ENCODE assay signal across 7 mouse cellular contexts in the genomic region with DNA sequence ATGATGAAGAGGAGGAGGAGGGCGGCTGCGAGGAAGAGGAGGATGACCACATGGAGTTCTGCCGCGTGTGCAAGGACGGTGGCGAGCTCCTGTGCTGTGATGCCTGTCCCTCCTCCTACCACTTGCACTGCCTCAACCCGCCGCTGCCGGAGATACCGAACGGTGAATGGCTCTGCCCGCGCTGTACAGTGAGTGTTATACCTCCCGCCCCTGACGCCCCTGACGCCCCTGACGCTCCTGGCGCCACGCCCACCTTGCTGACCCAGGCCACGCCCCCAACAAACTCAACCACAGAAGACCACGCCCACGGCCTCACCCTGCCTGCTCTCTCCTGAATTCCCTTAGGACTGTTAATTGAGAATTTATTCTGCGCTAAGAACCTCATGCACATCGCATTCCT. TPM values are rescaled to one million over a fixed set of nuclear protein-coding genes. Genes with fewer than 3 reads are reported as not detected.
A peak's percentile ranks its signal among the peaks of the same experiment; 100 is the strongest.
DNase-seq lines count a peak whose midpoint lies in the region; ATAC-seq and TF ChIP-seq lines count a peak whose summit lies in the region.

No protein-coding gene starts in this region.

- peaks cover 3% of the 10 kb centered on the region; the same call in 1 of the 2 replicates for H3K36me3 ChIP-seq in ES-E14 (ENCODE audit: control insufficient read depth, insufficient read depth, low read length, poor library complexity, severe bottlenecking)
- no peaks in the 10 kb centered on the region for H3K36me3 ChIP-seq in liver, embryonic 14.5 days (replicated peaks; ENCODE audit: control insufficient read depth, insufficient read depth, low read depth)

- peak overlapping the region; percentile 42 for H3K9ac ChIP-seq in ES-E14 (ENCODE audit: insufficient read depth, low read depth, low read length, poor library complexity, severe bottlenecking)
- no peak overlapping the region for H3K9ac ChIP-seq in liver, embryonic 14.5 days (replicated peaks)

- no peak for TF ChIP-seq EP300 in liver, embryonic 14.5 days (IDR thresholded peaks at IDR 0.05; ENCODE audit: low read depth)

- H3K27ac ChIP-seq in ES-E14 (ENCODE audit: insufficient read depth, low read depth, low read length, poor library complexity, severe bottlenecking), result no peak overlapping the region
- no peak overlapping the region for H3K27ac ChIP-seq in liver, embryonic 14.5 days

- peaks cover 6 to 36% of the 10 kb centered on the region in 2 experiments for H3K4me1 ChIP-seq in ES-E14 (ENCODE audit: control insufficient read depth in 2 of 2, insufficient read depth in 2 of 2, low read length in 2 of 2, poor library complexity in 1 of 2)
- no peaks in the 10 kb centered on the region for H3K4me1 ChIP-seq in liver, embryonic 14.5 days (replicated peaks; ENCODE audit: control insufficient read depth in 2 of 2, insufficient read depth in 2 of 2, low read length in 1 of 2)

- no peak for TF ChIP-seq CTCF in liver, embryonic 14.5 days (IDR thresholded peaks at IDR 0.05; ENCODE audit: low read depth)

- H3K27me3 ChIP-seq in liver, embryonic 14.5 days (ENCODE audit: control insufficient read depth, insufficient read depth, low read length), result no peaks in the 10 kb centered on the region

- H3K9me3 ChIP-seq in ES-E14 (ENCODE audit: control insufficient read depth, insufficient read depth, low read depth, low read length), result no peaks in the 10 kb centered on the region
- no peaks in the 10 kb centered on the region for H3K9me3 ChIP-seq in liver, embryonic 14.5 days (ENCODE audit: control insufficient read depth, low read length)

- in situ Hi-C loops in ES-E14 (cut with MboI; ENCODE audit: low sequenced_read_pairs in 2 of 2, unreplicated experiment in 2 of 2), result no loop called here

- ATAC-seq in liver, embryonic 14.5 days (ENCODE audit: insufficient read depth), result peak; percentile 64; the same call in 1 of the 2 replicates

- H3K4me2 ChIP-seq in liver, embryonic 14.5 days (ENCODE audit: low read depth), result peak overlapping the region; percentile 16

- 2% methylated on average over 24 of the region's 24 CpGs for WGBS in liver, embryonic 14.5 days (ENCODE audit: insufficient replicate concordance)

- DNase-seq in CD4-positive helper T cell, adult 2 months (ENCODE audit: low read depth, low spot score), result peak; percentile 27
- peak; percentile 86 for DNase-seq in ES-E14 (ENCODE audit: low read depth, low spot score)
- peak; percentile 39 for DNase-seq in forelimb bud, embryonic 11.5 days (ENCODE audit: low read depth, low spot score)
- DNase-seq in liver, embryonic 14.5 days (ENCODE audit: low read depth in 3 of 3, low spot score in 3 of 3), result peak; percentile 23 to 36 (median 31)
- DNase-seq in retina, embryonic 14.5 days (ENCODE audit: low spot score), result peak; percentile 80
- no peak for DNase-seq in spleen, adult 12 weeks (ENCODE audit: low spot score)
- DNase-seq in left cerebral cortex, adult 8-10 months (ENCODE audit: low spot score in 2 of 2), result no peak

- peak overlapping the region; percentile 59 to 67 for H3K4me3 ChIP-seq in ES-E14 (ENCODE audit: insufficient read depth in 1 of 2, low read depth in 1 of 2, low read length in 2 of 2, poor library complexity in 1 of 2, severe bottlenecking in 1 of 2)
- no peak overlapping the region for H3K4me3 ChIP-seq in liver, embryonic 14.5 days (ENCODE audit: insufficient read depth in 1 of 2, low read depth in 2 of 2, low read length in 2 of 2)

TF ChIP-seq in ES-E14, 5 proteins besides CTCF, POLR2A, EP300 and RAD21:
- no peak for TF ChIP-seq ZC3H11A (IDR thresholded peaks at IDR 0.05; ENCODE audit: borderline replicate concordance, low read depth, low read length)
- TF ChIP-seq MAFK (IDR thresholded peaks at IDR 0.05; ENCODE audit: insufficient read depth, low read depth, low read length), result no peak
- no peak for TF ChIP-seq CHD2 (IDR thresholded peaks at IDR 0.05; ENCODE audit: low read depth, low read length)
- no peak for TF ChIP-seq ZNF384 (IDR thresholded peaks at IDR 0.05; ENCODE audit: low read depth, low read length)
- TF ChIP-seq HCFC1 (IDR thresholded peaks at IDR 0.05; ENCODE audit: borderline replicate concordance, insufficient read depth, low read length), result no peak

RNA-seq across cellular contexts. Expression of a gene that starts 22.4 kb away (rescaled TPM):
- total RNA-seq in ES-E14 (2012; rRNA removed), result 3.1 and 5.8 TPM in 2 replicates
- polyA plus RNA-seq in liver, embryonic 14.5 days (2012; rRNA removed), result 0.09 TPM in 2 replicates
- 0.18 TPM in 1 of 2 replicates, not detected in the other for polyA plus RNA-seq in liver, embryonic 14.5 days (2014; fragmentation: Nextera tagmentation; extraction: Ambion mirVana)
- total RNA-seq in left cerebral cortex, adult 8-10 months (2022), result 100 to 1,000 TPM; 152 to 165 (median 162) TPM

RNA-seq across cellular contexts. Expression of a gene that starts 35.3 kb away (rescaled TPM):
- 1,269 and 1,458 TPM in 2 replicates for total RNA-seq in ES-E14 (2012; rRNA removed)
- polyA plus RNA-seq in liver, embryonic 14.5 days (2012; rRNA removed), result 163 and 443 TPM in 2 replicates
- 298 and 303 TPM in 2 replicates for polyA plus RNA-seq in liver, embryonic 14.5 days (2014; fragmentation: Nextera tagmentation; extraction: Ambion mirVana)
- 100 to 1,000 TPM; 153 to 206 (median 187) TPM for total RNA-seq in left cerebral cortex, adult 8-10 months (2022)

RNA-seq across cellular contexts. Expression of a gene that starts 42.1 kb away (rescaled TPM):
- 4.6 and 9.0 TPM in 2 replicates for total RNA-seq in ES-E14 (2012; rRNA removed)
- polyA plus RNA-seq in liver, embryonic 14.5 days (2012; rRNA removed), result 0.16 and 0.18 TPM in 2 replicates
- 0.04 TPM in 1 of 2 replicates, not detected in the other for polyA plus RNA-seq in liver, embryonic 14.5 days (2014; fragmentation: Nextera tagmentation; extraction: Ambion mirVana)
- 10 to 100 TPM; 15.5 to 24.1 (median 19.5) TPM for total RNA-seq in left cerebral cortex, adult 8-10 months (2022)

Comparison
In these comparisons a context has a peak if more than half of its experiments do, and no peak if none do; other contexts are left out.
1. DNase-seq: peak in CD4-positive helper T cell, adult 2 months (single experiment), ES-E14 (single experiment), forelimb bud, embryonic 11.5 days (single experiment), liver, embryonic 14.5 days (3 of 3) and retina, embryonic 14.5 days (single experiment); none in spleen, adult 12 weeks (single experiment) and left cerebral cortex, adult 8-10 months (0 of 2).
2. H3K4me3 ChIP-seq: peak in ES-E14 (2 of 2); none in liver, embryonic 14.5 days (0 of 2).
3. RNA of a gene that starts 22.4 kb away (total RNA-seq): 152 to 165 TPM in left cerebral cortex, adult 8-10 months; 3.1 to 5.8 TPM in ES-E14; every median in the first group is over 10 times any median in the second.